Mouse (Mus musculus) CH12.LX (cell line): ENCODE results near the gene Pfn1.

Experiments used
- EP300 ChIP-seq: IDR thresholded peaks from 2 replicates; pipeline ENCODE4 v1.6.1; 2011; ENCODE audit warnings: low read length, improper control_type of control experiment
- HCFC1 ChIP-seq: IDR thresholded peaks from 2 replicates; pipeline ENCODE4 v1.6.1; 2012; ENCODE audit warnings: low read depth, mild to moderate bottlenecking, inconsistent platforms, low read length, improper control_type of control experiment
- POLR2A ChIP-seq: IDR thresholded peaks from 2 replicates; pipeline ENCODE4 v1.6.1; 2011; ENCODE audit warnings: low read depth, mild to moderate bottlenecking, improper control_type of control experiment, low read length
- TBP ChIP-seq: conservative IDR thresholded peaks from 2 replicates; pipeline ENCODE4 v1.6.1; 2011; ENCODE audit warnings: low read depth, low read length, improper control_type of control experiment

GRCm38 (mm10) chr11:70688372-70688771 is 33.9 kb upstream of the Pfn1 start:
- no peak for TF ChIP-seq POLR2A
- no peak for TF ChIP-seq HCFC1
- no peak for TF ChIP-seq EP300
- TF ChIP-seq TBP = no peak
